Mouse (Mus musculus): Measurements from ENCODE around the gene Sh3rf3.

Sh3rf3 gene

GRCm38 (mm10) chr10:58915301-58916245, 102.4 kb downstream of the Sh3rf3 start:
- in situ Hi-C loops (cut with MseI, MboI) = no loop called here

DNA sequence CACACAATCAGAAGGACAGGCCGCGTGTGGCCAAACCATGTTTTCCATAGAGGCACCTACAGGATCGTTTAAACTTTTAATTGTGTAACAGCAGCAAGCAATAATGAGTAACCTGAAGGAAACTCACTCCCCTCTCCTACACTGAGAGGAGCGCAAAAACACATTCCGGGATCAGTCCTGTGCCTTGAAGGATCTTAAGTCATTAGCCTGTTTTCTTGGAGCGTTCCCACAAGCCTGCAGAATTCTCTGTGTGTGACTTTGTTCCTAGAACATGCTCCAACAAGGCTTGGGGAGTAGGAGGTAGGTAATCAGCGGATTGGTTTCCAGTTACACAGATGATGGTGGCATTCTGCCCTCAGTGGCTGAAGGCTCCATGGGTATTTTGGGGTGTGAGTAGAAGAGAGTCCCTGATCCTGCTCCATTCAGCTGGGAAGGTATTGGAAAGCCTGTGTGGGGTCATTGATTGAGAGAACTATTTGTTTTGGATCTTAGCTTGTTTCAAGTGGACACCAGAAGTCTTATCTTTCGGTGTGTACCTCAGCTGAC, 108.6 kb downstream of the Sh3rf3 start:
- in situ Hi-C loops (cut with MseI, MboI) = no loop called here

DNA sequence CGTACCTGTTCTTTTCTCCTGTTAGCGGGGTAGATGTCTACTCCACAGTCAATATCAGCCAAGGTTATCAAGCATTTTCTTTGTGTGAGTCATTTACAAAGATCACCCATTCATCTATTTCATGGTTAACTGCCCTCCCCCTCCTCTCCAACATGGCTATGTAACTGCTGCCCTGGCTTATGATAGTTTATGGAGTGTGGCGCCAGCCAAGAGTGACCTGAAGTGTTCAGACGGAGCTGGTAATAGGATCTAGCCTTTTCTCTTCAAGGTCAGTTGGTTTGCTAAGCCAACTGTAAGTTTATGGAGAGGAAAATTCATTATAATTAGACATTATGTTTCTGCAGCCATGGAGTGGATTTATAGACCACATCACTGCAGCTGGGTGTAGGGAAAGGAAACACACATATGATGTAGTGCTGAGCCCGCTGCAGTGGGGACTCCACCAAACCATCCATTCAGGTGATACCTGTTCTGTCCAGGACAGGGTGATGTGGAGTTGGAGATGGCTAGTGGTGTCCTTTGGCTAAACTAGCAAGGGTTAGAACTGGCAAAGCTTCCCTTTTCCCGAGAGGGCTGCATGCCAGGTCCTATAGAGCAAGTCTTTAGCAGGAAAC, 109.2 kb downstream of the Sh3rf3 start:
- in situ Hi-C loops (cut with MseI, MboI) = no loop called here

- in situ Hi-C loops (cut with MseI, MboI) = no loop called here
Observed at GRCm38 (mm10) chr10:58922993-58923392, 109.8 kb downstream of the Sh3rf3 start.

DNA sequence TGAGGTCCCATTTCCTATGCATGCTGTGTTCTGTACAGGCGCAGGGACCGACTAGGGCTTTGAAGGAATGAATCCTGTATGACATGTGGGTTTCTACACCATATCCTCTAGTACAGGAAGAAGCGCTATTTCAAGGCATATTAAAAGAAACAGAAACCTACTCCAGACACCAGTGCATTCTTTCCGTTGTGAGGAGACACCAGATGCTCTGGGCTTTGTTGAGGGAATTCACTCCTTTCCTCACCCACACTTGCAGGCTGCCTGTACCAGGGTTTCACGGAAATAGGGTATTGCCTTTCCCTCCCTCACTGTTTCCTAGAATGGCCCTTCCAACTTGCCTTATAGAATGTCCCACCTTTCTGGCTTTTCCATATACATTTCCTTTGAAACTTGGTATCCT, 113.4 kb downstream of the Sh3rf3 start:
- in situ Hi-C loops (cut with MseI, MboI) = no loop called here

GRCm38 (mm10) chr10:58928952-58929442, 115.8 kb downstream of the Sh3rf3 start:
- in situ Hi-C loops (cut with MseI, MboI) = no loop called here

- in situ Hi-C loops (cut with MseI, MboI) = no loop called here
Observed at GRCm38 (mm10) chr10:58932151-58932773, 119.1 kb downstream of the Sh3rf3 start.

DNA sequence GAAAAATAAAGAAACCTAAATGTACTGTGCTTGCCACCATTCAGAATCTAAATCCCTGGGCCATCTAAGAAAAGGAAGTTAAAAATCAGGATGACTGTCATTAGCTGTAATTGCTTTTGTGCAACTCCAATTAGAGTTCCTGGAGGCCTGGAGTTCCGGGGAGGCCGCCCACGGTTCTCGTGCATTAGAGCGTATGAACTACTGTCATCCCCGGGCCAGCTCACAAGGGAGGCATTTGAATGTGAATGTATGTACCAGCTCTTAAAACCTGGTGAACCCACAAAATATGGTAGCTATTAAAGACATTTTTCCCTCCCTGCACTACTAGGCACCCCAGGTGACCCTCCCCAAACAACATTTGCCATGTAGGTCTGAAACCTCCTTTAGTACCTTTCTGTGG, 122.4 kb downstream of the Sh3rf3 start:
- in situ Hi-C loops (cut with MseI, MboI) = no loop called here

GRCm38 (mm10) chr10:58936441-58936860, 123.3 kb downstream of the Sh3rf3 start:
- in situ Hi-C loops (cut with MseI, MboI) = no loop called here

DNA sequence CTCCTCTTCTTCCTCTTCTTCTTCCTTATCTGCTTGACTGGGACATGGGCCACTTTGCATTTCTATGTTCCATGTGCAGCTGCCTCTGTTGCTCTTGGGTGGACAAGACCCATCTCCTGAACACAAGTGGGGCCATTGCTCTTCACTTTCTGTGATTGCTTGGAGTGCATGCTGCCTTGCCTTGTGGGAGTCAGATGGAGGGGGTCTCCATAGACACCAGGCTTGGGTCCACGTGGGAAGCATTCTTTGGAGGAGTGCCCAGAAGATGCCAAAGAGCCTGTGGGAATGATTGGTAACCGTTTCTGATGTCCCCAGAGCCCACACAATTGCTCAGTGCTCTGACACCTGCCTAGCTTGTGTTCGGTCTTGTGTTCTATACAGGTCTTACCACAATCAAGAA, 124.4 kb downstream of the Sh3rf3 start:
- in situ Hi-C loops (cut with MseI, MboI) = no loop called here

- in situ Hi-C loops (cut with MseI, MboI) = no loop called here
Observed at GRCm38 (mm10) chr10:58942819-58943218, 129.7 kb downstream of the Sh3rf3 start.

DNA sequence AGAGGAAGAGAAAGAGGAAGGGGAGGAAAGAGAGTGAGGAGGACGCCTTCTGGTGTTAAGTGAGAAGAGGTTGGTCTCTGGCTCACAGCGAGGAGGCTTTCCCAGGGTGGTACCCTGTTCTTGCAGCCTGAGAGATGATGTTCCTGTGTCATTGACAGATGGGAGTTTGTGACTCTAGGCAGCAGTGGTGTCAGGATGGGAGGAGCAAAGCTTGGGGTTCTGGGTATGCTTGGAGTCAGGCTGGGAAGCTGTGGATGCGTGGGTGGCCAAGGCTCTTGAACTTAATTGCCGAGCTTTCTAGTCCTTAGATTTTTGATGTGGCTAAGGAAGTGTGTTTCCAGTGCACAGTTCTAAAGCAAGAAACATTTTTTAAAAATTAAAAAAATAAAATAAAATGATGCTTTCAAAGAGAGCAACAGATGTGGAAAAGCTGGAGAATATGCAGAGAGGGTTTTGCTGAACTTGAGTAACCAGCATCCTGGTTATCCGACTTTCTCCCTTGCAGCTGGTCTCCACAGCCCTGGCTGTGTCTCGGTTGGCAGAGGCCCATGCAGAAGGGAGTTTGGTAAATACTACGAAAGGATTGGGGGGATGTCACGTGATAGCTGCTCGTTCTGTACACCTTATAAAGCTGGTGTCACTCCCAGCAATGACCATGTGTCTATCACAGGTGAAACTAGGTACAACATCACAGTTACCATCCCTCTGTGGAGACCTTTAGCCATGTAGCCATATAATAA, 130.7 kb downstream of the Sh3rf3 start:
- in situ Hi-C loops (cut with MseI, MboI) = no loop called here

- in situ Hi-C loops (cut with MseI, MboI) = no loop called here
Observed at GRCm38 (mm10) chr10:58944930-58945329, 131.8 kb downstream of the Sh3rf3 start.

GRCm38 (mm10) chr10:58949770-58950638, 136.8 kb downstream of the Sh3rf3 start:
- in situ Hi-C loops (cut with MseI, MboI) = no loop called here

DNA sequence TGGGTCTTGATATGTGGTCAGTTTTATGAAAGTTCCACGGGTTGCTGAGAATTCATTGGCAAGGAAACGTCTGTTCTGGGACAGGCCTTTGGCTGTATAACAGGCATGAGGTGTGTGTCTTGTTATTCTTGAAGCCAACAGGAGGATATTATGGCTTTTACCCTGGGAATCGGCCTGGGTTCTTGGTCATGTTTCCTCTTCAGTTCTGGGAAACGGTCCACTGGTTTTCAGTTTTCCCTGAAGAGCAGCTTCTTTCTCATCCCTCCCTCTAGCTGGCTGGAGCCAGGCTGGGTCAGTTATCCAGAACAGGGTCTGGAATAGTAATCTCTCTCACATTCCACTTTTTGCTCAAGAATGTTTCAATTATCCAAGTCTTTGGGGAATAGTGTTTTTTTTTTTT, 147.0 kb downstream of the Sh3rf3 start:
- in situ Hi-C loops (cut with MseI, MboI) = no loop called here

GRCm38 (mm10) chr10:58968236-58968635, 155.1 kb downstream of the Sh3rf3 start:
- in situ Hi-C loops (cut with MseI, MboI) = no loop called here

DNA sequence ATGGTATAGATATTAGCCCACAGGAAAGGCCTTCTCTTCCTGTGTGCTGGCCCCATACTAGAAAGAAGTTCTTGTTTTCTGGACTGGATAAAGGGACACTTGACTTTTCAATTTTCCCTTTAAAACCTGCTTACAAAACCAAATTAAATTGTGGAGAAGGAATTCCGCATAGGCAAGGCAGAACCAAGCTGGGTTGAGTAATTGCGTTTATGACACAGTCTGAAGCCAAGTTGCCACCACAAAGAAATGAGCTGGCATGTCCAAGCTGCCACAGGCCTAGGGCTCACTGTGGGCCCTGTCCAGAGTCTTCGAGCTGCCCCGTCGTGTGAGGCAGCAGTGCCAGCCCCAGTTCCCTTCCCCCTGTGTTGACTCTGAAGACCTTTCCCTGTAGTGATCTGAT, 156.2 kb downstream of the Sh3rf3 start:
- in situ Hi-C loops (cut with MseI, MboI) = no loop called here

GRCm38 (mm10) chr10:58972115-58972514, 159.0 kb downstream of the Sh3rf3 start:
- in situ Hi-C loops (cut with MseI, MboI) = no loop called here

- in situ Hi-C loops (cut with MseI, MboI) = no loop called here
Observed at GRCm38 (mm10) chr10:58974138-58974537, 161.0 kb downstream of the Sh3rf3 start.

- in situ Hi-C loops (cut with MseI, MboI) = no loop called here
Observed at GRCm38 (mm10) chr10:58979320-58979959, 166.3 kb downstream of the Sh3rf3 start.

Data from mouse trophoblast stem cell (cell line).